Mouse (Mus musculus): Measurements from ENCODE around the gene Upf1. TPM values are rescaled to one million over a fixed set of nuclear protein-coding genes. Genes with fewer than 3 reads are reported as not detected.
A peak's percentile ranks its signal among the peaks of the same experiment; 100 is the strongest.

The Upf1 gene
- polyA plus RNA-seq, 1 experiment from 2014 or later, result 16.7 TPM

GRCm38 (mm10) chr8:70315624-70316510, 37.2 kb downstream of the Upf1 start, which contains the start of gene Cers1:
Gene Cers1 (plus strand): TSS chr8:70315775.
- H3K27ac ChIP-seq, result peak within 1 kb of the TSS; percentile 84
- peak within 1 kb of the TSS; percentile 64 for H3K9ac ChIP-seq
- H3K36me3 ChIP-seq, result peaks cover 46% of the 10 kb centered on the region
- 2% methylated on average over 66 of the region's 66 CpGs for WGBS
- peak within 1 kb of the TSS; percentile 85 for H3K4me2 ChIP-seq
- H3K9me3 ChIP-seq, result no peaks in the 10 kb centered on the region
- H3K4me1 ChIP-seq, result peaks cover 35% of the 10 kb centered on the region
- no peaks in the 10 kb centered on the region for H3K27me3 ChIP-seq
- H3K4me3 ChIP-seq, result peak within 1 kb of the TSS; percentile 69
- ATAC-seq (ENCODE audit: insufficient number of reproducible peaks, low FRiP score, low TSS enrichment, low read depth), result peak; percentile 72

DNA sequence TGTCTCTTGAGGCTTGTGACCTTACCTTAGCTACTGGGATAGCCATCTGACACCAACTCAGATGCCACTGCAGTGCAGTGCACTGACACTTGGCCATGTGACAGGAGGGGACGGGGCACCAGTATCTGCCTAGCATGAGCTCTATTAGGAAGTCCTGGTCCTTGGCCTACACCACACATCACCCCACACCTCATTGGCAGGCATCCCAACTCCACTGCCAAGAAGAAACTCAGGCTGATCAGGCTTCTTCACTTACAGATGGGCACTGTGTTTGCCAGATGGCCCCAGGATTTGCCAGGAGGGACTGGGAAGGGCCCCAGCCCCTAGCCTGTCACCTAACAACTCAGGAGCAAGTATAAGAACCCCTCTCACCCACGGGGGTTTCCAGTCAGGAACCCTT, 39.7 kb downstream of the Upf1 start:
- H3K27me3 ChIP-seq, result no peaks in the 10 kb centered on the region

GRCm38 (mm10) chr8:70309311-70309710, 43.8 kb downstream of the Upf1 start:
- Histone ChIP-seq H3K9me3 (no peaks in the 10 kb centered on the region), H3K4me2 (no peak overlapping the region), H3K4me3 (no peak overlapping the region), H3K27me3 (no peaks in the 10 kb centered on the region), H3K4me1 (peaks cover 8% of the 10 kb centered on the region), H3K27ac (no peak overlapping the region), H3K9ac (no peak overlapping the region), H3K36me3 (peaks cover 88% of the 10 kb centered on the region)
- no peak for ATAC-seq (ENCODE audit: insufficient number of reproducible peaks, low FRiP score, low TSS enrichment, low read depth)
- whole genome bisulfite sequencing, result 24% methylated on average over 2 of the region's 2 CpGs

More for the DNA sequence above, 39.7 kb downstream of the Upf1 start:
- Histone ChIP-seq H3K4me3 (no peak overlapping the region), H3K4me2 (no peak overlapping the region), H3K4me1 (peaks cover 35% of the 10 kb centered on the region), H3K36me3 (peaks cover 52% of the 10 kb centered on the region), H3K27ac (no peak overlapping the region), H3K9ac (no peak overlapping the region), H3K9me3 (no peaks in the 10 kb centered on the region)
- 76% methylated on average over 2 of the region's 2 CpGs for WGBS
- ATAC-seq (ENCODE audit: insufficient number of reproducible peaks, low FRiP score, low TSS enrichment, low read depth), result no peak

DNA sequence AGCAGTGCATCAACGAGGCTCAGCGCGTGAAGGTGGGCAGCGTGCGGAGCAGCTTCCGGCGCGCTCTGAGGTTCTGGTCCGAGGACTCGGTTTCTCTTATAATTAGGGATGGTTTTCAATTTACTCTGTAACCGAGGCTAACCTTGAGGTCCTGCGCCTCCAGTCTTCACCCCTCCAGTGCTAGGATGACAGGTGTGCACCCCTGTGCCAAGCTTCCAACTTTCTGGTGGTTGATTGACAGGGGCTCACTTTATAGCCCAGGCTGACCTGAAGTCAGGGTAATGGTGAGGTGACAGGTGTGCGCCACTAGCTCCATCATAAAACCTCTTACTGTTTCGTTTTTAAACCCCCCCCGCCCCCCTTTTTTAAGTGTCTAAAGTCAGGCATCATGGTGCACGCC, 50.2 kb downstream of the Upf1 start:
- ATAC-seq (ENCODE audit: insufficient number of reproducible peaks, low FRiP score, low TSS enrichment, low read depth), result no peak
- WGBS, result 3% methylated on average over 16 of the region's 16 CpGs
- peaks cover 57% of the 10 kb centered on the region for H3K36me3 ChIP-seq

GRCm38 (mm10) chr8:70302358-70302890, 50.7 kb downstream of the Upf1 start, which contains the start of the genes Ddx49 and Cope:
Gene Ddx49 (minus strand): TSS chr8:70302489.
Gene Cope (plus strand): TSS chr8:70302518.
- peak within 1 kb of the TSS; percentile 78 for H3K9ac ChIP-seq
- H3K27ac ChIP-seq, result peak within 1 kb of the TSS; percentile 84
- peak within 1 kb of the TSS; percentile 76 for H3K4me2 ChIP-seq
- peak within 1 kb of the TSS; percentile 93 for H3K4me3 ChIP-seq
- whole genome bisulfite sequencing, result under 1% methylated on average over 40 of the region's 40 CpGs
- no peaks in the 10 kb centered on the region for H3K9me3 ChIP-seq
- peaks cover 57% of the 10 kb centered on the region for H3K36me3 ChIP-seq
- H3K27me3 ChIP-seq, result no peaks in the 10 kb centered on the region
- peaks cover 31% of the 10 kb centered on the region for H3K4me1 ChIP-seq
- peak; percentile 88 for ATAC-seq (ENCODE audit: insufficient number of reproducible peaks, low FRiP score, low TSS enrichment, low read depth)

More for the DNA sequence above, 50.2 kb downstream of the Upf1 start:
- H3K27me3 ChIP-seq, result no peaks in the 10 kb centered on the region
- H3K4me2 ChIP-seq, result peak overlapping the region; percentile 76
- H3K27ac ChIP-seq, result peak overlapping the region; percentile 84
- no peaks in the 10 kb centered on the region for H3K9me3 ChIP-seq
- H3K4me1 ChIP-seq, result peaks cover 31% of the 10 kb centered on the region
- peak overlapping the region; percentile 78 for H3K9ac ChIP-seq
- H3K4me3 ChIP-seq, result peak overlapping the region; percentile 93

GRCm38 (mm10) chr8:70300881-70301280, 52.2 kb downstream of the Upf1 start:
- Histone ChIP-seq H3K9ac (no peak overlapping the region), H3K4me2 (no peak overlapping the region), H3K27ac (no peak overlapping the region), H3K4me3 (peak overlapping the region; percentile 93; the same call in 1 of the 2 replicates), H3K27me3 (no peaks in the 10 kb centered on the region), H3K4me1 (peaks cover 31% of the 10 kb centered on the region), H3K9me3 (no peaks in the 10 kb centered on the region), H3K36me3 (peaks cover 60% of the 10 kb centered on the region)
- 83% methylated on average over 3 of the region's 3 CpGs for WGBS
- ATAC-seq (ENCODE audit: insufficient number of reproducible peaks, low FRiP score, low TSS enrichment, low read depth), result no peak

DNA sequence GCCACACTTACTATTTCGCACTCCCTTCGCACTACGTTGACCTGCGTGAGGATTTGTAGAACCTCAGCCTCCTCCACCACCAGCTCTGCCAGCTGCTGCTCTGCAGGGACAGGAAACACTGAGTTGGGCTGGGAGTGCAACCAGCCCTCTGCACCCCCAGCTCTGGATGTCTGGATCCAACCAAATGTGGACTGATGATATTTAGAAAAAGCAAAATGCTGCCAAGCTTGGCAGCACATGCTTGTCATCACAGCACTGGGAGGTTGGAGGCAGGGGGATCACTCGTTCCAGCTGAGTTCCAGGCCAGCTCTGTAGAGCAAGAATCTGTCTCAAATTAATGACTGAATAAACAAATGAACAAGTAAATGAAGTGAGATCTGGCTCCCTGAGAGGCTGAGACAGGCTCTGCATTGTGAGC, 59.1 kb downstream of the Upf1 start:
- Histone ChIP-seq H3K9me3 (no peaks in the 10 kb centered on the region), H3K4me2 (no peak overlapping the region), H3K27ac (peak overlapping the region; percentile 59), H3K9ac (no peak overlapping the region), H3K36me3 (peaks cover 95% of the 10 kb centered on the region), H3K4me1 (peaks cover 6% of the 10 kb centered on the region; the same call in 1 of the 2 replicates), H3K4me3 (no peak overlapping the region), H3K27me3 (no peaks in the 10 kb centered on the region)
- WGBS, result 51% methylated on average over 5 of the region's 5 CpGs
- 0 out of 2 replicates have a peak, but pooled peaks have one; percentile 11 for ATAC-seq (ENCODE audit: insufficient number of reproducible peaks, low FRiP score, low TSS enrichment, low read depth)

DNA sequence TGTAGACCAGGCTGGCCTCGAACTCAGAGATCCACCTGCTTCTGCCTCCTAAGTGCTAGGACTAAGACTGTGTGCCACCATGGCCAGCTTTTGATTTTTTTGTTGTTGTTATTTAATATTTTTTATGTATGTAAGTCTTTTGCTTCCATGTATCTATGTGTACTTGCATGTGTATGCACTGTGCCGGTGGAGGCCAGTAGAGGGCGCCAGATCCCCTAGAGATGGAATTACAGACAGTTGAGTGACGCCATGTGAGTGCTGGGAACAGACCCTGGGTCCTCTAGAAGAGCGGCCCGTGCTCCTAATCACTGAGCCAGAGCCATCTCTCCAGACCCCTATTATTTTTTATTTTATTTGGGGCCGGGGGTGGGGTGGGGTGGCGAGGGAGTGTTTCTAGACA, 66.3 kb downstream of the Upf1 start:
- H3K4me3 ChIP-seq, result no peak overlapping the region
- no peak overlapping the region for H3K4me2 ChIP-seq
- H3K4me1 ChIP-seq, result peaks cover 18% of the 10 kb centered on the region
- no peaks in the 10 kb centered on the region for H3K9me3 ChIP-seq
- peaks cover 69% of the 10 kb centered on the region for H3K36me3 ChIP-seq
- H3K27me3 ChIP-seq, result no peaks in the 10 kb centered on the region
- no peak overlapping the region for H3K9ac ChIP-seq
- WGBS, result 88% methylated on average over 8 of the region's 8 CpGs
- H3K27ac ChIP-seq, result no peak overlapping the region
- no peak for ATAC-seq (ENCODE audit: insufficient number of reproducible peaks, low FRiP score, low TSS enrichment, low read depth)

GRCm38 (mm10) chr8:70285304-70285703, 67.8 kb downstream of the Upf1 start:
- no peak overlapping the region for H3K9ac ChIP-seq
- no peaks in the 10 kb centered on the region for H3K27me3 ChIP-seq
- no peak overlapping the region for H3K4me2 ChIP-seq
- H3K36me3 ChIP-seq, result peaks cover 54% of the 10 kb centered on the region
- no peak for ATAC-seq (ENCODE audit: insufficient number of reproducible peaks, low FRiP score, low TSS enrichment, low read depth)
- H3K4me1 ChIP-seq, result peaks cover 18% of the 10 kb centered on the region
- WGBS, result 97% methylated on average over 15 of the region's 15 CpGs
- no peak overlapping the region for H3K27ac ChIP-seq
- H3K9me3 ChIP-seq, result no peaks in the 10 kb centered on the region
- H3K4me3 ChIP-seq, result no peak overlapping the region

DNA sequence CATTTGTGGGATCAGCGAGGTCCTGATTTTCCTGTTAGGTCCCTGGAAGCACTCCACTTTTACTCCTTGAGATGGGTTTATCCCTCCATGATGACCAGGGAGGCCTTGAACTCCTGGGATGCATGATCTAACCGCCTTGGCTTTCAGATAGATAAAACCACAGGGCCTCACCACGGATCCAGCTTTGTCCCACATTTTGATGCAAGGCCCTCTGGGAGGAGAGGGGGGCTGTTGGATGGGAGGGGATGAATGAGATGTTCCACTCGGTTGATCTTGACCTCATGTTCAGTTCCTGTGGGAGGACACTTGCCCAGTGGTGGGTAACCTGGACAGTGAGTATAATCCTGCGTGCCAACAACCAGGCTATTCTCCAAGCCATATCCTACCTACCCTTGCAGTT, 68.7 kb downstream of the Upf1 start:
- Histone ChIP-seq H3K27me3 (no peaks in the 10 kb centered on the region), H3K4me2 (no peak overlapping the region), H3K36me3 (peaks cover 46% of the 10 kb centered on the region), H3K9me3 (no peaks in the 10 kb centered on the region), H3K4me3 (no peak overlapping the region), H3K4me1 (peaks cover 18% of the 10 kb centered on the region), H3K27ac (no peak overlapping the region), H3K9ac (no peak overlapping the region)
- no peak for ATAC-seq (ENCODE audit: insufficient number of reproducible peaks, low FRiP score, low TSS enrichment, low read depth)
- 82% methylated on average over 5 of the region's 5 CpGs for WGBS

- 1% methylated on average over 55 of the region's 55 CpGs for WGBS
- ATAC-seq (ENCODE audit: insufficient number of reproducible peaks, low FRiP score, low TSS enrichment, low read depth), result peak; percentile 49
- peaks cover 18% of the 10 kb centered on the region for H3K4me1 ChIP-seq
These were observed 69.7 kb downstream of the Upf1 start for GRCm38 (mm10) chr8:70283136-70284077.

More at GRCm38 (mm10) chr8:70283136-70284077, 69.7 kb downstream of the Upf1 start:
- Histone ChIP-seq H3K9me3 (no peaks in the 10 kb centered on the region), H3K4me3 (peak overlapping the region; percentile 86), H3K27me3 (no peaks in the 10 kb centered on the region), H3K36me3 (peaks cover 37% of the 10 kb centered on the region), H3K4me2 (peak overlapping the region; percentile 79), H3K9ac (peak overlapping the region; percentile 87), H3K27ac (peak overlapping the region; percentile 87)
